Mouse (Mus musculus) E14TG2a.4 (cell line): ENCODE results near the gene Aldh6a1.

ENCODE experiments used
- H3K27me3 ChIP-seq: 2 replicates; pipeline ENCODE4 v1.6.1; 2014; ENCODE audit warnings: low read length, control low read depth; ENCODE audit not compliant: insufficient read depth
- H3K36me3 ChIP-seq: 2 replicates; pipeline ENCODE4 v1.6.1; 2014; ENCODE audit warnings: low read length, control low read depth; ENCODE audit not compliant: insufficient read depth
- H3K4me1 ChIP-seq: replicated peaks from 2 replicates; pipeline ENCODE4 v1.6.1; 2014; ENCODE audit warnings: low read depth, low read length, control low read depth
- H3K4me3 ChIP-seq: replicated peaks from 2 replicates; pipeline ENCODE4 v1.5.1; 2014; ENCODE audit warnings: mild to moderate bottlenecking, low read length
- H3K9me3 ChIP-seq: 2 replicates; pipeline ENCODE4 v1.6.1; 2014; ENCODE audit warnings: low read length, control low read depth
- CTCF ChIP-seq: conservative IDR thresholded peaks from 2 replicates; pipeline ENCODE4 v1.5.1; 2014; ENCODE audit warnings: low read length
- NANOG ChIP-seq: IDR thresholded peaks from 2 replicates; pipeline ENCODE4 v1.6.1; 2014; ENCODE audit warnings: borderline replicate concordance, low read length, mixed read lengths
- POU5F1 ChIP-seq: IDR thresholded peaks from 2 replicates; pipeline ENCODE4 v1.6.1; 2014; ENCODE audit warnings: low read length, borderline replicate concordance

Gene Aldh6a1

GRCm38 (mm10) chr12:84392681-84393080 is 58.1 kb downstream of the Aldh6a1 start:
- no peak overlapping the region for H3K4me3 ChIP-seq
- no peaks in the 10 kb centered on the region for H3K27me3 ChIP-seq
- H3K4me1 ChIP-seq, result peaks cover 13% of the 10 kb centered on the region
- H3K36me3 ChIP-seq, result no peaks in the 10 kb centered on the region
- H3K9me3 ChIP-seq, result no peaks in the 10 kb centered on the region
- no peak for TF ChIP-seq CTCF
- TF ChIP-seq POU5F1, result no peak
- no peak for TF ChIP-seq NANOG

- no peaks in the 10 kb centered on the region for H3K9me3 ChIP-seq
- no peaks in the 10 kb centered on the region for H3K36me3 ChIP-seq
- TF ChIP-seq NANOG (no peak), POU5F1 (no peak), CTCF (no peak)
- H3K4me1 ChIP-seq, result peaks cover 9% of the 10 kb centered on the region
- no peak overlapping the region for H3K4me3 ChIP-seq
- H3K27me3 ChIP-seq, result no peaks in the 10 kb centered on the region
Observed at GRCm38 (mm10) chr12:84390336-84390735, 60.5 kb downstream of the Aldh6a1 start.

- TF ChIP-seq NANOG (no peak), CTCF (no peak), POU5F1 (no peak)
- H3K9me3 ChIP-seq, result no peaks in the 10 kb centered on the region
- no peaks in the 10 kb centered on the region for H3K36me3 ChIP-seq
- H3K27me3 ChIP-seq, result no peaks in the 10 kb centered on the region
- H3K4me3 ChIP-seq, result no peak overlapping the region
- peaks cover 4% of the 10 kb centered on the region; the same call in 1 of the 2 replicates for H3K4me1 ChIP-seq
Observed at GRCm38 (mm10) chr12:84388774-84389400, 61.9 kb downstream of the Aldh6a1 start.

- Histone ChIP-seq H3K4me1 (peaks cover 4% of the 10 kb centered on the region; the same call in 1 of the 2 replicates), H3K36me3 (no peaks in the 10 kb centered on the region), H3K9me3 (no peaks in the 10 kb centered on the region), H3K27me3 (no peaks in the 10 kb centered on the region), H3K4me3 (no peak overlapping the region)
- TF ChIP-seq POU5F1, result no peak
- no peak for TF ChIP-seq CTCF
- TF ChIP-seq NANOG, result no peak
Observed at GRCm38 (mm10) chr12:84388097-84388496, 62.7 kb downstream of the Aldh6a1 start.

GRCm38 (mm10) chr12:84385408-84385807 is 65.4 kb downstream of the Aldh6a1 start:
- Histone ChIP-seq H3K9me3 (no peaks in the 10 kb centered on the region), H3K4me3 (no peak overlapping the region), H3K36me3 (no peaks in the 10 kb centered on the region), H3K4me1 (peaks cover 16% of the 10 kb centered on the region), H3K27me3 (no peaks in the 10 kb centered on the region)
- no peak for TF ChIP-seq CTCF
- TF ChIP-seq NANOG, result no peak
- no peak for TF ChIP-seq POU5F1

- Histone ChIP-seq H3K9me3 (no peaks in the 10 kb centered on the region), H3K4me3 (no peak overlapping the region), H3K27me3 (no peaks in the 10 kb centered on the region), H3K4me1 (peaks cover 16% of the 10 kb centered on the region), H3K36me3 (no peaks in the 10 kb centered on the region)
- no peak for TF ChIP-seq NANOG
- TF ChIP-seq POU5F1, result no peak
- TF ChIP-seq CTCF, result no peak
Observed at GRCm38 (mm10) chr12:84384644-84385081, 66.1 kb downstream of the Aldh6a1 start.

- H3K4me1 ChIP-seq, result peaks cover 11% of the 10 kb centered on the region
- no peaks in the 10 kb centered on the region for H3K36me3 ChIP-seq
- no peaks in the 10 kb centered on the region for H3K9me3 ChIP-seq
- H3K4me3 ChIP-seq, result no peak overlapping the region
- H3K27me3 ChIP-seq, result no peaks in the 10 kb centered on the region
- no peak for TF ChIP-seq POU5F1
- no peak for TF ChIP-seq CTCF
- TF ChIP-seq NANOG, result no peak
Observed at GRCm38 (mm10) chr12:84382369-84382768, 68.4 kb downstream of the Aldh6a1 start.
